Mouse (Mus musculus) monocyte, adult 2 months (primary cell): ENCODE measurements at regions not wholly inside any gene's neighbourhood (a gene's known extent, or its start where the extent isn't known, plus 50 kb on each side); places are given as distances from the start of the nearest gene placed in this dataset.

Experiments
- DNase-seq, 2 experiments: peaks; one replicate each; pipeline ENCODE4 v3.0.0; 2022; ENCODE audit warnings: low spot score in 2 of 2, low read depth in 1 of 2

- no peak for DNase-seq
Measured at GRCm38 (mm10) chr13:28658652-28659051, 294.9 kb downstream of the Sox4 start.

DNA sequence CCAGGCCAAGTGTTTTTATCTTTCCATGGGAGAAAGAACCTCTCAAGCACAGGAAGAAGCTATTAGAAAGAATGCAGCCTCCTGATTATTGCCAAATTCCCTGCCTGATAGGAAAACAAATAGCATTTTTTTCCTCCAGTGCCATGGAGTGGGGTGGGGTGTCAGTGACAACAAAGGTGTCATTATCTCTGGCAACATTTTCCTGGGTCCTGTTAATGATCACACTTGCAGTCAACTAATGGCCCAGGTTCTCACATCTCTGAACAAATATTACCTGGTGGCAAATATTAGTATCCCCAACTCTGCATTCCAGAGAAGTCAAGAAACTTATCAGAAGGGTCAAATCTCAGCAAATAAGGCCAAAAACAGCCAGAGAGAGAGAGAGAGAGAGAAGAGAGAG lies 298.6 kb downstream of the Sox4 start:
- DNase-seq: no peak

DNA sequence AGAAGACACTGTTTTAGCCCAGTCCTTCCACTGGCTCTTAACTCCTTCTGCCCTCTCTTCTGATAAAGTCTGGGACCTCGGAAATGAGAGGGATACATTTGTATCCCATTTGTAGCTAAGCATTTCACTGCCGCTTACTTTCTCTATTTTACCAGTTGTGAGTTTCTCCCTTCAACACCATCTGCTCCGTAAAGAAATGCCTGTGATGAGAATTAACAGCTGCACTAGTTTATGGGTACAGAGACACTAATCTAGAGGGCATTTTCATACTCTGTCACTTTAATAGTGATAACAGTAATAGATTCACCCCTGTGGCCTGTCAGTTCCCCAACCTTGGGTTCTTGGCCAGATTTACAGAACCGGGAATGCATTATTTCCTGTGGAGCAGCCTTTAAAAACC lies 300.2 kb downstream of the Sox4 start:
- no peak for DNase-seq

DNA sequence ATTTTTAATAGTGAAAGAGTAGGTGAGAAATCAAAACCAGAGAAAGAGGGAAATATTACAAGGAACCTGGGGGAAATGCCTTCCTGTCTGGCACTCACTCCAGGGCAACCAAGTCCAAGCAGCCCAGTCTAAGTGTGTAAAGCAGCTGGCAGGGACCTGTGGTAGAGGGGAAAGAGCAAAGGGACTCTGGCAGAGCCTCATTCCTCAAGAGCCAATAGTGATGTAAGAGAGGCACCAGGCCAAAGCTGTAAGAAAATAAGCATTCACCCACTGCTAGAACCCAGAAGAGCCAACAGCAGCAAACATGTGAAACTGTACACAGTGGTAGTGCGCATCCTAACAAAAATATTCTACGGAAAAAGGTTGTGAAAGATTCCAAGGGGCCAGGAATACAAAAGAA lies 301.7 kb downstream of the Sox4 start:
- no peak for DNase-seq

GRCm38 (mm10) chr13:28645881-28646280 lies 307.6 kb downstream of the Sox4 start:
- no peak for DNase-seq

- no peak for DNase-seq
Measured at GRCm38 (mm10) chr13:28644846-28645574, 308.5 kb downstream of the Sox4 start.

DNA sequence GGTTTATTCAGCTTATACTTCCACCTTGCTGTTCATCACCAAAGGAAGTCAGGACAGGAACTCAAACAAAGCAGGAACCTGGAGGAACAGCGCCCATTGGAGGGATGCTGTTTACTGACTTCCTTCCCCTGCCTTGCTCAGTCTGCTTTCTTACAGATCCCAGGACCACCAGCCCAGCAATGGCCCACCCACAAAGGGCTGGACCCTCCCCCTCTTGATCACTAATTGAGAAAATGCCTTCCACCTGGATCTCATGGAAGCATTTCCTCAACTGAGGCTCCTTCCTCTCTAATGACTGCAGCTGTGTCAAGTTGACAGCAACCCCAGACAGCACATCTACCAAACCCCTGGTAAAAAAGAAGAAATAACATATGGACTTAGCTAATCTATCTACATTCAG lies 312.7 kb downstream of the Sox4 start:
- DNase-seq: no peak

- no peak for DNase-seq
Measured at GRCm38 (mm10) chr13:28635230-28635950, 318.1 kb downstream of the Sox4 start.

DNA sequence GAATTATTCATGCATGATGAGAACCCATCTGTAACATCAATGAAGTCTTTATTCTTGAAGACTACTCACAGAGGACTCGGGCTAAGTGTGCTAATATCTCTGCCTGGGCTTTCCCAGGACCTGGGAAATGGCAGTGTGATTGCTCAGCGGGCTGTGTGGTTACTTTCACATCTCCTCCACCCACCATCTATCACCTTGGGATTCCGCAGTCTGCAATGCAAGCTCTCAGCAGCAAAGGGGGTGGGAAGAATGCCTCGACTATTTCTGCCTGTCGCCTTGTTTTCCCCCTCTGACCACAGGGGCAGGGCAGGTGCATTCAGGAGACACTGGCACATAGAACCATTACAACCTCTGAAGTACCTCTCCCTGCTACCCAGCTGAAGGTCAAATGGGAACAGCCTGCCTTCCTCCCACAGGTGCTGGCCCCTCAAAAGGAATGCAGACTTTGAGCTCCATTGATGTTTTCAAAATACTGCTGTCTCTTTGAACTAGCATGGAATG lies 319.9 kb downstream of the Sox4 start:
- no peak for DNase-seq

DNA sequence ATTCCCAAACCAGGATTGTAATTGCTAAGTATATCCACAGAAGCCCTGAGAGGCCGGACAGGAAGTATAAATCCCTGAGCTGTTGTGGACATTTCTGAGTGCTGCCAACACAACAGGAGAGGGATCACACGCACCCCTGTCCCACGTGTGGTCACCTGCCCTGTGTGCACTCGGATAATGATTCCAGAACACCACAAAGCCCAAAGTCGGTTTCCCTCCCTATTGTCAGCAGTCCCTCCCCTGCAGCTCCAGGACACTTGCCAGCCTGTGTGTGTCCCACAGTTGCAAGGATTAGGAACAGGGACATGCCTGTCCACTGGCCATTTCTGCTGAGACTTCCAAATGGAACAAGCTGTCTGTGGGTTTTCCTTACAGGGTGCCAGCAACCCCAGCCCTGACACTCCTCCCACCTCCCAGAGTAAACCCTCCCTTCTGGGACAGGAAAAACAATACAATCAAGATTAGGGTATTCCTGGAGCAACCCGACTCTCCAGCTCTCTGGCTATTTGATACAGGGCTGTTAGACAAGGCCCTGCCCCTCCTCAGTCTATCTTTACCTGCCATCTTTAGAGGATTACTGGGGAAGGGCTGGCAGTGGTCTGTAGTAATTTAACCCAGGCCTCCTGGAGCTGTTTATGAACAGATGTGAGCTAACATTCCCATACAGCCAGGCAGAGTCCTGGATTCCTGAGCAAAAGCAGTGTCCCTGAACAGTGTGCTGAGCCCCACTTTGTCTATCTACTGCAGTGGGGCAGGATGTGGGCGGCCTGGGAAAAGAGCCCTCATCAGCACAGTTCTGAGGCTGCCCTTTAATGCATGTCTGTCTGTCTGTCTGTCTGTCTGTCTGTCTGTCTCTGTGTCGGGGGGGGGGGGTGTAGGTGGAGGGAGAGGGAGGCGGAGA lies 323.8 kb downstream of the Sox4 start:
- no peak for DNase-seq

- no peak for DNase-seq
Measured at GRCm38 (mm10) chr13:28628751-28629150, 324.8 kb downstream of the Sox4 start.

GRCm38 (mm10) chr13:28618961-28619360 lies 334.6 kb downstream of the Sox4 start:
- DNase-seq: no peak

- DNase-seq: peak; percentile 18 to 22
Measured at GRCm38 (mm10) chr13:28617503-28617902, 336.0 kb downstream of the Sox4 start.

DNA sequence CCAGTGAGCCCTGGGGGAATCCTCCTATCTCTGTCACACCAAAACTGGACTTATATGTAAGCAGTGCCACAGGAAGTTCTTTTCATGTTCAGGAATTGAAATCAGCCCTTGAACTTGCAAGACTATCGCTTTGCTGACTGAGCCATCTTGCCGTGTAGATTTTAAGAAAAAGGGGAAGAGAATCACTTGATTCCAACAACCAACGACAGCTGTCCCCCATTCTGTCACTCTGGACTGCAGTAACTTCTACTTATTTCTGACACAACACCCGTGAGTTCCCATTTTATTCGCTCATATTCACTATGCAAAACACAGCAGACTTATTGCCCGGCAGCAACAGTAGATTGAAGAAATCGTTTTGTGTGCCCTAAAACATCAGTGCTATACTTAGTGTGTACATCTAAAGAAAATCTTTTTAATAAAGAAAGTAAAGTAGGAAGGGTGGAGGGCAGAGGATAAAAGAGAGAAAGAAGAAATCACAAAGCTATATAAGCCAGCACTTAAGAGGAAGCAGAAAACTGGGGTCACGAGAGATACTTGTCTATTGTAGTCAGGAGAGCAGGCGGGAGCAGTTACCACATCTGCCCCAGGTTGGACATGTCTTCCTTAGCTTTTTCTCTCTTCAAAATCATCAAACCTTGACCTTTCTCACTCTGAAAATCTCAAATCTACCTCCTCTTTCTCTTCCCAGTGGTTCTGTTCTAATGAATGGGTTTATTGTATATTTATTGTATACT lies 336.7 kb downstream of the Sox4 start:
- peak in 1 of 2 experiments; percentile 6 for DNase-seq

DNA sequence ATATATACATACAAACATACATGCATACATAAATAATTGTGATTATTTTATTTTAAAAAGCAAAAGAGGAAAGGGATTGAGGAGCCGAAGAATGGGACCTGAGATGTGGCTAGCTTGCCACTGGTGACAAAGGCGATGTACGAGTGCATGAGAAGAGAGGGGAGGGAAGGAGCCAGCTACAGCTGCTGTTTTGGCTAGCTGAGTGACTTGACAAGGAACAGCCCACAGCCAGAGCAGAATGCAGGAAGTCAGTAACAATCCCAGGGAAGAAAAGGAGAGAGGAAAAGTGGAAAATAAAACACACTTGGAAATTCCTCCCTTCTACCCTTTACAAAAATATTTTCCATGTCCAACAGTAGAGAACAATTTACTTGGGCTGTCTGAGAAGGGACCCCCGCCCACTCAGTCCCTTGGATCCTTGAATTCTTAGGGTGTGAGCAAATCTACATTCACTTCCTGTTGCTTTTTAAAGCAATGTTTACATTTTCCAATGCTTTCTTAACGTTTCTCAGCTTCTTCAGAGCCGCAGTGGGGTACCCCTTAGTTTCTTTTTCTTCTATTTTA lies 345.9 kb downstream of the Sox4 start:
- no peak for DNase-seq

DNA sequence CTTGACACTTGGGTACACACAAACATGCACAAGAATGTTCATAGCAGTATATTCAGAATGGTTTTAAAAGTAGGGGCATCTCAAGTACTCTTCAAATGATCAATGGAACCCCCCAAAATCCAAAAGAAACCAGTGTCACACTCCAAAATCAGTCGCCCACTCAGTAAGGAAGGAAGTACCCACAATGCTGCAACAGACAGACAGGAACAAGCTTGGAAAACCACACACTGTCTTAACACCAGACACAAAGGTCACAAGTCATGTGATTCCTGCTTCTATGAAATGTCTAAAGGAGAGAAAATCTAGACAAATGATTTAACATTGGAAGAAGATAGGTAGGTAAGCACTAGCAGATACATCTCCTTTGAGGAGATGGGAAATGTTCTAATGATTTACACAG lies 346.9 kb downstream of the Sox4 start:
- DNase-seq: no peak

DNA sequence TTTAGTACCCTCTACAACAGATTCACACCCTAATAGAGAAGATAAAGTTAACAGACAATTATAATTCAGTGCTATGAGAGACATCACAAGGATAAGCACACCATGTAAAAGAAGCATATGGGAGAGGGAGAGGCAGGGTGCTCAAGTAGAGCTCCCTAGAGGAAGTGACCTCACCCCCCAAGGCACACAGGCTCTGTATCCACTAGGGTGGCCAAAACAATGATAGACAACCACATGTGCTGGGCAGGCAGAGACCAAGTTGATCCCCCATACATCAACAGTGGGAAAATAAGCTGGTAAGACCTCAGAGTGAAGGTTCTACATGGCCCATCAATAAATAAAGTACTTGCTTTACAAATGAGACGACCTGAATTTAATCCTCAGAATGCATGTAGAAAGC lies 347.7 kb downstream of the Sox4 start:
- no peak for DNase-seq

DNA sequence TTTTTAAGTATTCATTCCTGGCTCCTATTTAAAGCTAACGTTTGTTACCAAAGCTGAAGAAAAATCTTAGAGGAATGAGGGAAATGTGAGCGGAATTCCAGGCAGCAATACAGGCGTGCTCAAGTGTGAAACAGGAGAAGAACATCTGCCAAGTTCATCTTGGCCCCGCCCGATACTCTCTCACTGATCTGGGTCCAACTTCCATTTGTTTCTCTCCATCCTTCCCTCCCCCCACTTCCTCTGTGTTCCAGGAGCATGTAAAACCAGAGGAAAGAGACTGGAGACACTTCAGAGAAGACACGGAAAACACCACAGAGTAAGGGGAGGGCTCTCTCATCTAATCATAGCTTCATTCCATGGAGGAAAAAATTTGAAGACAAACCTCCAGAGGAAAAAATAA lies 346.7 kb downstream of the Gm11361 start:
- DNase-seq: no peak

DNA sequence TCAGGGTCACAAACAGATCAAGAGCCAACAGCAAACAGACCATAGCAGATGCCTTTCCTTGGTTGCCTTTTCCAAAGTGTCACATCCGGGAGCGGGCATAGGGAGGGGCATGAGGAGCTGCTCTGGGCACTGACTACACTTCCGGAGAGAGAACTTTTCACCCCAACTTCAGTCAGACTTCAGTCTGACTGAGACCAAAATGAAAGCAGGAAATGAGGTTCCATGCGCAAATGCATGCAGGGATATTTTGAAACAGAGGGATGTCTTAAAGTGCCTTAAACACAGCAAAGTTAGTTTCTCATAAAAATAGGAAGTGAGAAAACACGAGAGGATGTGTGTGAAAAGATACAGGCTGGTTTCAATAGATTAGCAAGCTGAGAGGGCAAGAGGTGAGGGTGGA lies 343.5 kb downstream of the Gm11361 start:
- peak; percentile 4 to 31 for DNase-seq

DNA sequence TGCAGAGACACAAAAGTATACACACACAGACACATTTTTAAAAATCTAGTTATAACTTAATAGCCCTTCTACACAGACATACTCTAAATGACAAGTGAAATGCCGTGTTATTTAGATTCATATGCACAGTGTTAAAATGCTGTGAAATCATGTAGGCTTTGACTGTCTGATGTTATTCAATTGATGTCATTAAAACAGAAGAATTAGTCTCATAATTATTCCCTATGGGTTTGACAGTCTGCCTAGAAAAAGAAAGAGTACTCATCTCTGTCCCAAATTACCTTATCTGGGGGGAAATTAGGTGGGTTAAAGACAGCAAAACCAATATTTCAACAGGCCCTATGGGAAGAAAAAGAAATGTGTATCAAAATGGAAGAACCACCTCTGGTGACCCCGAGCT lies 339.0 kb downstream of the Gm11361 start:
- no peak for DNase-seq

GRCm38 (mm10) chr13:28592176-28592575 lies 334.8 kb downstream of the Gm11361 start:
- DNase-seq: no peak
